Mouse (Mus musculus): Measurements from ENCODE around the gene Ctnna3. TPM values are rescaled to one million over a fixed set of nuclear protein-coding genes. Genes with fewer than 3 reads are reported as not detected.

The Ctnna3 gene
- polyA plus RNA-seq, 1 experiment from 2014 or later = 0.90 TPM

GRCm38 (mm10) chr10:63650307-63650706 lies 220.4 kb downstream of the Ctnna3 start:
- Histone ChIP-seq H3K9me3 (no peaks in the 10 kb centered on the region), H3K36me3 (no peaks in the 10 kb centered on the region), H3K9ac (no peak overlapping the region), H3K27me3 (no peaks in the 10 kb centered on the region), H3K4me3 (no peak overlapping the region), H3K4me1 (no peaks in the 10 kb centered on the region), H3K27ac (no peak overlapping the region), H3K4me2 (no peak overlapping the region)
- ATAC-seq (ENCODE audit: insufficient number of reproducible peaks, insufficient read depth, low FRiP score, low TSS enrichment, low read depth) = no peak
- WGBS = 88% methylated on average over 3 of the region's 3 CpGs

DNA sequence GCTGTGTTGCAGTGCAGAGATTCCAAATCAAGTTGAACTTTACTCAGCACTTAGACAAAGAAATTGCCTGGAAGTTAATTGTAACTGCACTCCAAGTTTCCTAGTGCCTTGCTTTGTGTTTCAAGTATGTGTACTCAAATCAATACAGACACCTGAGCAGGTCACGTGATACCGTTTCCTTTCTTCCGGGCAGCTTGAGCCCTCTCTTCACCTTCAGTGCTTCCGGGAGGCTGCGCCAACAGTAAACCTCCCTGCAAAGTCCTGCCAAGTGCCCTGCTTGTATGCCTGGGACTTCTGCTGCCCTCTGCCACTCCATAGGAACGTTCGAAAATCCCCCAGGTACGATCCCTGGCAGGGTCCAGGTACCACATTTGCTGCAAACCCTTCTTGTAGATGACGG lies 223.0 kb downstream of the Ctnna3 start:
- no peaks in the 10 kb centered on the region for H3K4me1 ChIP-seq
- no peak for ATAC-seq (ENCODE audit: insufficient number of reproducible peaks, insufficient read depth, low FRiP score, low TSS enrichment, low read depth)
- no peaks in the 10 kb centered on the region for H3K9me3 ChIP-seq
- H3K27ac ChIP-seq = no peak overlapping the region
- 80% methylated on average over 9 of the region's 9 CpGs for WGBS
- no peaks in the 10 kb centered on the region for H3K27me3 ChIP-seq
- H3K36me3 ChIP-seq = no peaks in the 10 kb centered on the region
- no peak overlapping the region for H3K4me2 ChIP-seq
- no peak overlapping the region for H3K4me3 ChIP-seq
- H3K9ac ChIP-seq = no peak overlapping the region

DNA sequence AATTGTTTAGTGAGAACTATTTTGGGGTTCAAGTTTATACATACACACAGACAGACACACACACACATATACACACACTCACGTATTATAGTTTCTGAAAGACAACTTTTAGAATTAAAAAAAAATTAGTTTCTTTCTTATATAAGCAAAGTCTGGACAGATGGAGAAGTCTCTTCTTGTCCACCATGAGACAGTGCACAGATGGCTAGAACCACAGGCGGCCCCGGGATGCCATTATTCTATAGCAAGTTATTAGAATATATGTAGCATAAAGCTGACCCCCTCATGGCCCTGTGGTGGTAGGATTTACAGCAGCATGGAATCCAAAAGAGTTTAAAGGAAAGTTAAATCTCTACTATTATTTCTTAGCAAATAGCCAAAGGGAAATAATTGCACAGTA lies 223.7 kb downstream of the Ctnna3 start:
- Histone ChIP-seq H3K27me3 (no peaks in the 10 kb centered on the region), H3K4me2 (no peak overlapping the region), H3K4me1 (no peaks in the 10 kb centered on the region), H3K27ac (no peak overlapping the region), H3K9ac (no peak overlapping the region), H3K4me3 (no peak overlapping the region), H3K36me3 (no peaks in the 10 kb centered on the region), H3K9me3 (no peaks in the 10 kb centered on the region)
- WGBS = 94% methylated on average over 3 of the region's 3 CpGs
- ATAC-seq (ENCODE audit: insufficient number of reproducible peaks, insufficient read depth, low FRiP score, low TSS enrichment, low read depth) = no peak

DNA sequence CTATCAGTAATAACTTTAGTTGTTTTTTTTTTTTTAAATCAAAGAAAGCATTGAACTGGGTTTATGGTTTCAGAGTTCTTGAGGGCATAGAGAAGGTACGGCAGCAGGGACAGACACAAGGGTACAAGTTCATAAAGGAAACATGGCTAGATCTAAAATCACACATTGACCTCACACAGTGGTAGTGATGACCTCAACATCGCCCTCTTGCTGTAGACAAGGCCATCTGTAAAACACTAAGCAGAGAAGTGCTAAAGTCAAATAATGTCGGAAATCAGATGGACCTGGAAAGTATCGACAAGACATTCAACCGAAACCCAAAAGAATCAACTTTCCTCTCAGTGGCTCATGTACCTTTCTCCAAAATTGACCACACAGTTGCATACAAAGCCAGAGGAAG lies 224.7 kb downstream of the Ctnna3 start:
- Histone ChIP-seq H3K4me3 (no peak overlapping the region), H3K4me2 (no peak overlapping the region), H3K36me3 (no peaks in the 10 kb centered on the region), H3K9ac (no peak overlapping the region), H3K27me3 (no peaks in the 10 kb centered on the region), H3K4me1 (no peaks in the 10 kb centered on the region), H3K9me3 (no peaks in the 10 kb centered on the region), H3K27ac (no peak overlapping the region)
- 89% methylated on average over 5 of the region's 5 CpGs for WGBS
- ATAC-seq (ENCODE audit: insufficient number of reproducible peaks, insufficient read depth, low FRiP score, low TSS enrichment, low read depth) = no peak

DNA sequence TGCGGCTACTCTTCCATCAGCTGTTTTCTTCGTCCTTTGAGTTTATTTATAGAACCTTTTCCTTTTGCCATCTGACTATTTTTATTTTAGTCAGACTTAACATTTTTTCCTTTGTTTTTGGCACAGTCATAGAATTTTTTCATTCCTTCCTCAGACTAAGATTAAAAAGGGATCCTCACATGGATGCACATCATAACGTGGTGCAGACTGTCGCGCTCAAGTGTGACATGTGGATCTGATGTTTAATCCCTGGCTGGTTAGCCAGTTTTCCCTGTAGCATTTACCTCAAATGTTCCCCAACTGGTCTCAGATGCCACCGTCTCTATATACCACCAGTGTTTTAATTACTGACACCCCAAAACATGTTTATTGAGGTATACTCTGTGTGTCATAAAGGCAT lies 246.4 kb downstream of the Ctnna3 start:
- Histone ChIP-seq H3K27ac (no peak overlapping the region), H3K4me2 (no peak overlapping the region), H3K9me3 (no peaks in the 10 kb centered on the region), H3K36me3 (no peaks in the 10 kb centered on the region), H3K9ac (no peak overlapping the region), H3K4me3 (no peak overlapping the region), H3K27me3 (no peaks in the 10 kb centered on the region), H3K4me1 (no peaks in the 10 kb centered on the region)
- ATAC-seq (ENCODE audit: insufficient number of reproducible peaks, insufficient read depth, low FRiP score, low TSS enrichment, low read depth) = no peak
- 80% methylated on average over 6 of the region's 6 CpGs for WGBS

GRCm38 (mm10) chr10:63689233-63689632 lies 259.3 kb downstream of the Ctnna3 start:
- no peak for ATAC-seq (ENCODE audit: insufficient number of reproducible peaks, insufficient read depth, low FRiP score, low TSS enrichment, low read depth)
- 14% methylated on average over 3 of the region's 3 CpGs for WGBS
- no peaks in the 10 kb centered on the region for H3K36me3 ChIP-seq
- no peaks in the 10 kb centered on the region for H3K9me3 ChIP-seq
- no peak overlapping the region for H3K9ac ChIP-seq
- no peak overlapping the region for H3K4me2 ChIP-seq
- H3K4me3 ChIP-seq = no peak overlapping the region
- no peaks in the 10 kb centered on the region for H3K27me3 ChIP-seq
- no peaks in the 10 kb centered on the region for H3K4me1 ChIP-seq
- H3K27ac ChIP-seq = no peak overlapping the region

DNA sequence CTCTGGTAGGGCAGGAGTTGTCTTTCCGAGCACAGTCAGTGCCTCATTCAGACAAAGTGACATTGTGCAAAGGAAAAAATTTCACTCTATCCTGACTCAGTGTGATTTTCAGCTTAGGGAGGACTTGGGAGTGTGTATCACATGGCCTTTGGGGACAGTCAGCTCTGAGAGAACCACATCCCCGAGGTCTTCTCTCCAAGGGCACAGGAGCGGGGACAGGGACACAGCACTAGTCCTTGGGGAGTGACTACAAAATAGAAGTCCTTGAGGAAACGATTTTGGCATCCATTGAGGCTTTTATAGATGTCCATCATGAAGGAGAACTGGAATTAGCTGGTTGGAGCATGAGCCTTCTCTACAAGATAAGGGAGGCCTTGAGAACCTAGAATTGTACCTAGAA lies 259.8 kb downstream of the Ctnna3 start:
- Histone ChIP-seq H3K36me3 (no peaks in the 10 kb centered on the region), H3K9me3 (no peaks in the 10 kb centered on the region), H3K9ac (no peak overlapping the region), H3K4me1 (no peaks in the 10 kb centered on the region), H3K27me3 (no peaks in the 10 kb centered on the region), H3K27ac (no peak overlapping the region), H3K4me2 (no peak overlapping the region), H3K4me3 (no peak overlapping the region)
- ATAC-seq (ENCODE audit: insufficient number of reproducible peaks, insufficient read depth, low FRiP score, low TSS enrichment, low read depth) = no peak
- 31% methylated on average over 4 of the region's 4 CpGs for WGBS

GRCm38 (mm10) chr10:63692039-63692438 lies 262.1 kb downstream of the Ctnna3 start:
- no peaks in the 10 kb centered on the region for H3K9me3 ChIP-seq
- no peaks in the 10 kb centered on the region for H3K36me3 ChIP-seq
- no peak overlapping the region for H3K4me3 ChIP-seq
- no peak overlapping the region for H3K4me2 ChIP-seq
- no peaks in the 10 kb centered on the region for H3K27me3 ChIP-seq
- no peaks in the 10 kb centered on the region for H3K4me1 ChIP-seq
- H3K9ac ChIP-seq = no peak overlapping the region
- no peak overlapping the region for H3K27ac ChIP-seq
- no peak for ATAC-seq (ENCODE audit: insufficient number of reproducible peaks, insufficient read depth, low FRiP score, low TSS enrichment, low read depth)
- WGBS = 58% methylated on average over 3 of the region's 3 CpGs

DNA sequence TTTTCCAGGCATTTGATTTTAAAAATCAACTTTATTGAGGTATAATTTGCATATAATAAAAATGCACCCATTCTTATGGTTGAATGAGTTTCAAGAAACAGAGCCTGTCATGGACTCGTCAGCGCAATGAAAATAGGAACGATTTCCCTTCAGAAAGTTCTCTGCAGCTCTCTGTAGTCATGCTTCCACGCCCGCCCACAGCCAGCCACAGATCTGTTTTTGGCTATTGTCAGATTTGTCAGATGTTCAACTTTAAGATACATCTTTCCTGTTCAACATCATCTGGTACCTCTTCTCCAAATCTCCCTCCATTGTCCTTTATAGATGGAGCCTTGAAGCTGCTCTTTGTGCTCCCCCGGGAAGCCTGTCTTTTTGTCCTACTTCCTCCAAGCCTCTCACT lies 280.3 kb downstream of the Ctnna3 start:
- no peak overlapping the region for H3K4me3 ChIP-seq
- no peaks in the 10 kb centered on the region for H3K27me3 ChIP-seq
- no peak overlapping the region for H3K4me2 ChIP-seq
- H3K9ac ChIP-seq = no peak overlapping the region
- no peak for ATAC-seq (ENCODE audit: insufficient number of reproducible peaks, insufficient read depth, low FRiP score, low TSS enrichment, low read depth)
- H3K27ac ChIP-seq = no peak overlapping the region
- H3K36me3 ChIP-seq = no peaks in the 10 kb centered on the region
- H3K4me1 ChIP-seq = no peaks in the 10 kb centered on the region
- 82% methylated on average over 6 of the region's 6 CpGs for WGBS
- H3K9me3 ChIP-seq = no peaks in the 10 kb centered on the region

DNA sequence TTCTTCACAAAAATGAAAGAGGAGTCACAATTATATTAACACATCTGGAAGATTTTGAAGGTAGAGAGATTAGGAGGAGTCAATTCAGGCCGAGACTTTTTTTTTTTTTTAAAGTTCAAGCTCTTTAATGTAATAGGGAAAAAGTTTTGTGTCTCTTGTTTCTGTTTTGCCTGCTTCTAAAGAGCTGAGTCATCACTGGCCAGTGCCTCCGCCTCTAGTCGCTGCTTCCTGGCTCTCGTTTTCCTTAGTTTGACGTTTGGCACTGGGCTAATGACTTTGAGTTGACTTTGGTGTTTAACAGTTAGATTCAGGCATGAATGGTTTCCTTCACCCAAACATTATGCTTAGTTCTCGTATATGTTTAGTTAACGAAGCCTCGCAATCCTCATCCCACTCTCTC lies 282.6 kb downstream of the Ctnna3 start:
- Histone ChIP-seq H3K36me3 (no peaks in the 10 kb centered on the region), H3K4me2 (no peak overlapping the region), H3K27me3 (no peaks in the 10 kb centered on the region), H3K27ac (no peak overlapping the region), H3K9ac (no peak overlapping the region), H3K4me1 (no peaks in the 10 kb centered on the region), H3K4me3 (no peak overlapping the region), H3K9me3 (no peaks in the 10 kb centered on the region)
- 62% methylated on average over 8 of the region's 8 CpGs for WGBS
- no peak for ATAC-seq (ENCODE audit: insufficient number of reproducible peaks, insufficient read depth, low FRiP score, low TSS enrichment, low read depth)

DNA sequence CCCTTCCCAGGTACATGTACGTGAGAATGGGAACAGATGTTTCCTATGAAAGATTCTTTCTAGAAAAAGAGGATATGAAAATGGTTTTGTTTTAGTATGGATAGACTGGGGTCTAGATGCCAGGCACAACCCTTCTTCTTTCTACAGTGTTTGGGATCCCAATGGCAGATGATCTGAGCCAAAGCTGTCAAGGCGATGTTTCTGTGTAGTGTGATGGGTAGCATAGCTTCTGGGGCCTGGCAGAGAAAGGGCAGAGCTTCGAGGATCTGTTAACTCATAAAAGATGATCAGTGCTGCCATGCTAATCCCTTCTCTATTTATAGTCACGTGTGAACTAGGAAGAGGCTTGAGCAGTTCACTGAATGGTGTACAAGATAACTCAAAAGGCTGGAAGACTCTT lies 284.3 kb downstream of the Ctnna3 start:
- Histone ChIP-seq H3K27ac (no peak overlapping the region), H3K4me1 (no peaks in the 10 kb centered on the region), H3K4me2 (no peak overlapping the region), H3K9ac (no peak overlapping the region), H3K27me3 (no peaks in the 10 kb centered on the region), H3K36me3 (no peaks in the 10 kb centered on the region), H3K4me3 (no peak overlapping the region), H3K9me3 (no peaks in the 10 kb centered on the region)
- 67% methylated on average over 4 of the region's 4 CpGs for WGBS
- ATAC-seq (ENCODE audit: insufficient number of reproducible peaks, insufficient read depth, low FRiP score, low TSS enrichment, low read depth) = no peak

- no peaks in the 10 kb centered on the region for H3K9me3 ChIP-seq
- WGBS = 90% methylated on average over 10 of the region's 10 CpGs
- H3K4me2 ChIP-seq = no peak overlapping the region
- no peak for ATAC-seq (ENCODE audit: insufficient number of reproducible peaks, insufficient read depth, low FRiP score, low TSS enrichment, low read depth)
- H3K4me3 ChIP-seq = no peak overlapping the region
- no peaks in the 10 kb centered on the region for H3K36me3 ChIP-seq
- H3K27ac ChIP-seq = no peak overlapping the region
- no peak overlapping the region for H3K9ac ChIP-seq
- no peaks in the 10 kb centered on the region for H3K27me3 ChIP-seq
- no peaks in the 10 kb centered on the region for H3K4me1 ChIP-seq
Measured at GRCm38 (mm10) chr10:63768871-63769270, 339.0 kb downstream of the Ctnna3 start.

- Histone ChIP-seq H3K9me3 (no peaks in the 10 kb centered on the region), H3K36me3 (no peaks in the 10 kb centered on the region), H3K27me3 (no peaks in the 10 kb centered on the region), H3K27ac (no peak overlapping the region), H3K9ac (no peak overlapping the region), H3K4me1 (no peaks in the 10 kb centered on the region), H3K4me2 (no peak overlapping the region), H3K4me3 (no peak overlapping the region)
- 87% methylated on average over 7 of the region's 7 CpGs for WGBS
- no peak for ATAC-seq (ENCODE audit: insufficient number of reproducible peaks, insufficient read depth, low FRiP score, low TSS enrichment, low read depth)
Measured at GRCm38 (mm10) chr10:63771656-63772055, 341.8 kb downstream of the Ctnna3 start.
